Mouse (Mus musculus): ENCODE results near the gene Odc1.

DNA sequence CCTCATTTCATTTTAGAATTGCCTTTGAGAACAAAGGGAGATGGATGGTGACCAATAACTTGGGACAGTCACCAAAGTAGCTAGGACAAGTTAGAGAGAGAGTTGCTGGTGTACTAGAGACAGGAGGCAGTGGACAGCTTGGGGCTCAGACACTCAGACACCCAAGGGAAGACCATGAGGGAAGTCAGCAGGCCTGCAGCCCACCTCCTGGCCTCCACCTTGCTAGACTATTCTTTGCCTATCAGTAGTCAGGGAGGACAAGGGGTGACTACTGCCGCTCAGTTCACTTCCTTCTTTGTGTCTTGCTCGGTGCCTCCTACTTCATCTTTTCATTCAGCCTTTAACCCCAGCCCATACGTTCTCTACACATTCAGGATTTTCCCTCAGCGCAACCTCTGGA, 50.1 kb downstream of the Odc1 start:
- no peak for TF ChIP-seq CTCF (IDR thresholded peaks at IDR 0.05; ENCODE audit: low read depth, low read length)
- no peak for TF ChIP-seq GATA1 (IDR thresholded peaks at IDR 0.05; ENCODE audit: borderline replicate concordance, low read length)
- TF ChIP-seq TAL1 (conservative IDR thresholded peaks at IDR 0.05; ENCODE audit: low read depth, low read length), result no peak

Measured in G1E (cell line).